Mouse (Mus musculus): Measurements from ENCODE around the gene Gm49661.
A peak's percentile ranks its signal among the peaks of the same experiment; 100 is the strongest.

Gm49661 gene

DNA sequence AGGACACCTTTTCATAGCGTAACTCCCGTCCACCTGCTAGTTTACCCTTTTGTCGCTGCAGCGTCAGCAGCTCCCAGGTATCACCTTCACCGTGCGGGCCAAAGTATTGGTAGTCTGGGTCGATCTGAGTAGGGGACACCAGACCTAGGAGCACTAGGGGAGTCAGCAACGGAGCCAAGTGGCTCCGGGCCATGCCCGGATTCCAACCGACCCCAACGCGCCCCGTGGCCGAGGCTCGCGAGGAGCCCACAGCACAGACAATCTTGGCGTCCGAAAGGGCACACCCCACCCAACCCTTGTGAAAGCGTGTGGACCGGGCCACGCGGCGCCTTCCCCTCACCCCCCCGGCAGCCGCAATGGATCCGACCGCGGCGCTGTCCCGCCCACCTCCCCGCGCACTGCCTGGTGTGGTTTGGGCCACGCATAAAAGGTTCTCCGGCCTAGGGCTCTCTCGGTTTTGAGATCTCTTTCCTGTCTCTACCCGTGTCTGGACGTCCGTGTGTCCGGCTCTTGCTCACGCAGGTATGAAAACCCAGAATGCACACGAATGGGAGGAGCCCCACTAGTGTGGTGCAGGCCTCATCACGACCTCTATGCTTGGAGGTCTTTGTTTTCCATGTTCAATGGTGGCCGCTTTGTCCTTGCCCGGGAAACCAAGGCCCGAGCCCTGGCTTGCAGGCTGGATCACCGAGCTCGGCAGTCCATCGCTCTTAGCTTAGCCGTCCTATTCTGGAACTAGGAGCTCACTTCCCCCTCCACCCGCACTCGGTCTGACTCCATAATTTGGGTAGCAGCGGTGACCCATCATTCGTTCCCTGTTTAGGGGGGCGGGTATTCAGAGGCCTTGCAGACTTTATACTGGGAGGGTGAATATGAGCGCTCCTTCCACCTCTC is at the start of gene Gm49661, which contains the start of the genes Prdx2 and Rnaseh2a:
Gene Gm49661 (minus strand): TSS at position 193 of the 894 bp plus-strand sequence.
Gene Prdx2 (plus strand): TSS at position 347 of the 894 bp plus-strand sequence.
Gene Rnaseh2a (minus strand): TSS at position 527 of the 894 bp plus-strand sequence.
- peak; percentile 81 for DNase-seq (ENCODE audit: low read depth, low spot score)

DNA sequence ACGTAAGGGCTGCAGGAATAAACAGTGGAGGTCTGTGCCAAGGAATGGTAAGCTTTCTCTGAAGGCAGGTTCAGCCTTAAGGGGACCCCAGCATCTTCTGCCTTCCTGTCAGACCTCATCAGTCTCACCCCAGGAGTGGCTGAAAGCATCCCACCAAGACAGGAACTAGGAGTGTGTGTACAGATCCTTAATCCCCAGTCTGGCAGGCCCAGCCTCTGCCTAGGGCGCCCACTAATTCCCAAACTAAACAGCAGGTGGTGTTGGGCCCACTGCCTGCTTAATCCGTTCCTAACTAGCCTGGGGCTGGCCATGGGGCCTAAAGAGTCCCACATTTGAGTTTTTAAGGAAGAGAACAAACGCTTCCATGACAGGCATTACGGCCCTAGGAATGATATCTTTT is 48.0 kb upstream of the Gm49661 start:
- DNase-seq (ENCODE audit: low read depth, low spot score): no peak

DNA sequence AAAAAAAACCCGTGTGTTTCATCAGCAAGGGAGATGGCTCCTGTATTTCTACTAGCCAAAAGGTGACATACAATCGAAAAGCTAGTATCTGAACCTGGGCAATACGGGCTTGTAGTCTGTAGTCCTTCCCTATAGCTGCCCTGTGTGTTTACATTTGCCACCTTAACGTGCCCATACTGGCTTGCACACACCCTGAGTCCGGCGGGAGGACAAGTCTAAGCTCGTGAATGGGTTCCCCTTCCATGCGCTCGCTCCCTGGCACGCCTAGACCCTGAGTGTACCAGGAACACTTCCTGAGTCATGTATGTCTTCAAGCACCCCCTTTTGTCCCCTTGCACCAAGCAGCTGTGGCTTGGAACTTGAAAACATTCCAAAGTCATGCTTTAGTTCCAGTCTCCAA is 47.5 kb upstream of the Gm49661 start:
- no peak for DNase-seq (ENCODE audit: low read depth, low spot score)

DNA sequence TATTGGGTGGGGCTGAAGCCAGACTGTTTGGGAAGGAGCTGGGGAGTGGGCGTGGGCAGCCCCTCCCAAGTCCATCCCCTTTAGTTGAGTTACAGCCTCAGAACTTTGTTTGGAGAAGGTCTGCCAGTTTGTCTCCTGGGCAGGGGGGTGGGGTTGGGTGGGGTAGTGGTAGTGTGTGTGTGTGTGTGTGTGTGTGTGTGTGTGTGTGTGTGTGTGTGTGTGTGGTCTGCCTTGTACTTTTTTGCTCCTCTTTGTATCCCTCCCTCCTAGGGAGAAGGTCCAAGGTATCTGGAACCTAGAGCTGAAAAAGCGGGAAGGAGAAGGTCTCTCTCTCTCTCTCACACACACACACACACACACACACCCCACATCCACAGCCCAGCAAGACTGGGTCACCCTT is 45.2 kb upstream of the Gm49661 start, which contains the start of gene Best2:
Gene Best2 (minus strand): TSS at position 101 of the 400 bp plus-strand sequence.
- DNase-seq (ENCODE audit: low read depth, low spot score): no peak

DNA sequence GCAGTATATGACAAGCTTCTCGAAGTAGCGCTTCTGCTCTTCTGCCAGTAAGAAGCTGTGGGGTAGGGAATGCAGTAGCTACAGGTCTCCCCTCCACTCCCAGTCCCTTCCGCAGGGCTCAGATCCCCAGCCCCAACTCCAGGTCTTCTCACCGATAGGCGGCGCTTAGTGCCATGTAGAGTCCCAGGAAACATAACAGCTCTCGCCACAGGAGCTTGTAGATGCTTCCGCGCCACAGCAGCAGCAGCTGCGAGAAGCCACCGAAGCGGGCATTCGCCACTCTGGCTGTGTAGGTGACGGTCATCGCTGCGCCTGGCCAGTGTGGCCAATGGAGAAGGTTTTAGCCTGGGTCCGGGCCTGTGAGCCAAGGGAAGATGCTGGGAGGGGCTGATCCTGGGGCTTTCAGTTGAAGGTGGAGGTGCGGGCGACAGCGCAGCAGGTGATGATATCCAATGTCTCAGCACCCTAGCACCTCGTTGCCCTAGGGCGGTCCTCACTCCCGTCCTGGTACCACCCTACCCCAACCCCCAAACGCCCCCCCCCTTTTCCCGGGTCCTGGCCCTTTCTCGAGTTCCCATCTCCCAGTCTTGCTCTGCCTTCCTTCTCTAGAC is 44.1 kb upstream of the Gm49661 start:
- peak; percentile 85 for DNase-seq (ENCODE audit: low read depth, low spot score)

DNA sequence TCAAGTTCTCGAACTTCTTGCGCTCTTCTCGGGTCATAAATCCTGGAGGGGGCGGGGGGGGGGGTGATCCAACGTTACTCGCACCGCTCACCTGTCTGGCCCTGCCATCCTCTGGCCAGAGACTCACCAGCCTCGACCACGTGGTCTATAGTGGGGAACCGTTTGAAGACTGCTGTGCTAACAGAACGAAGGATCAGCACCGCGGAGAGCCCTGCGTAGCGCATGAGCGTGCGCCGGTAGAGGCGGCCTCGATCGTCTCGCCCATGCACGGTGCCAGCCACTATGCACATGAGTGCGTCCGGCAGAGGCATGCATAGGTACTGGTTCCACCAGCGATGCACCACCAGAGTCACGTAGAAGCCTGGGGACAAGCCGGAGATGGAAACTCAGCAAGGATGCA is 42.0 kb upstream of the Gm49661 start:
- no peak for DNase-seq (ENCODE audit: low read depth, low spot score)

DNA sequence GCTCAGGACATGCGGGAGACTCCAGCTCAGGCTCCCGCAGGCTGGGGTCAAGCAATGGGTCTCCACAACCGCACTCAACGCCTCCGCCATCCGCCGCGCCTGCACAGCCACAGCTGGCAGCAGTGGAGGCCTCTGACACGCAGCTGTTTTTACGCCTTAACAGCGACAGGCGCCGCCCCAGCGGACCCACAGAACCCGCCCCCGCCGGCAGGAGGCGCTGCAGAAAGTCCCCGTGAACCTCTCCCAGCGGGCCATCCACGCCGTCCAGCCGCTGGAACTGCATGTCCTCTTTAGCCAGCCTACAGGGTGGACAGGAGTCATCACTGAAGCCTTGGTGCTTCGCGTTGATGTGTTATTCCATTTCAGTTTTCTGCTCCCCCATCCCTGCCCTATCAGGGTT is 38.5 kb upstream of the Gm49661 start:
- peak; percentile 50 for DNase-seq (ENCODE audit: low read depth, low spot score)

DNA sequence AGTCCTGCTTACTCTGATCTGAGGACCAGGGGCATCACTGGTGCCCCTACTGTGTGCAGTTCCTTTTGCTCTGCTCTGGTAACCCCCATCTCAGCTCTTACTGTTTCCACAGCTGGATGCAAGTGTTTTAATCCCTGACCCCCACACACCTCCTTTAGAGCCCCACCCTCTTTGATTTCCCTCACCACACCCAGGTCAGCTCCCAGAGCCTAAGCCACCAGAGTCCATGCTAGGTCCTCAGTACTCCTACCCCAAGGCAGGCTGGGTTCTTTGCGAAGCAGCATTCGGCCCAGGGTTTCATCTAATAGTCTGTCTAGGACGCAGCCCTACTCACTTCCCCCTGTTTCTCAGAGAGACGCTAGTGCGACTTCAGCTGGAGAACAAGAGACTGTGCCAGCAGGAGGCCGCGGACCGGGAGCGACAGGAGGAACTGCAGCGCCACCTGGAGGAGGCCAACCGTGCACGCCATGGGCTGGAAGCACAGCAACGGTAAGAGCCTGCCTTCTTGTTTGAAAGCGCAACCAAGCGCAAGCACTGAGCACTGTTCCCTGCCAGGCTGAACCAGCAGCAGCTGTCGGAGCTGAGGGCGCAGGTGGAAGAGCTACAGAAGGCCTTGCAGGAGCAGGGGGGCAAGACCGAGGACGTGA is 28.5 kb upstream of the Gm49661 start:
- peak; percentile 90 for DNase-seq (ENCODE audit: low read depth, low spot score)

DNA sequence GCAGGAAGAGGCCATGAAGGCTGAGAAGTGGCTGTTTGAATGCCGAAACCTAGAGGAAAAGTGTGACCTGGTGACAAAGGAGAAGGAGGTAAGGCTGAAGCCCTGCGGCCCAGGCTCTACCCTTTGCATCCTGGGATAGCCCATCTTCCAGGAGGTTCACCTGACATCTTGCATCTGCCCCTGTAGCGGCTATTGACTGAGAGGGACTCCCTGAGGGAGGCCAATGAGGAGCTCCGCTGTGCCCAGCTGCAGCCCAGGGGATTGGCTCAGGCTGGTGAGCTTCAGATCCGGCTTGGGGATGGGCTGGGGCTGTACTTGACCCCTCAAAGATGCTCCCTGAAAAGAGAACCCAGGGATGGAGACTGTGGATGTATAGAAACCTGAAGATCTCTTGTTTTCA is 27.7 kb upstream of the Gm49661 start:
- no peak for DNase-seq (ENCODE audit: low read depth, low spot score)

DNA sequence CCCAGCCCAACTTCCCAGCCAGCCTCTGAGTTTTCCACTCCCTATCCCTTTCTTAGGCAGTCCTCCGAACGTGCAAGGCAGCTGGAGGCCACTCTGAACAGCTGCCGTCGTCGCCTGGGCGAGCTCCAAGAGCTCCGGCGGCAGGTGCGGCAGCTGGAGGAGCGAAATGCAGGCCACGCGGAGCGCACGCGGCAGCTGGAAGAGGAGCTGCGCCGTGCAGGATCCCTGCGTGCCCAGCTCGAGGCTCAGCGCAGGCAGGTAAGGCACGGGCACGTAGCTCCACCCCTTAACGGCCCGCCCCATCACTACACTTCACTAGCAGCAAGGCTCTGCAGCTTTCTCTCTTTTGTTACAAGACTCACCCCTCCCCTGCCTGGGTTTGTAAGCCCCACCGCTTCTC is 26.4 kb upstream of the Gm49661 start:
- DNase-seq (ENCODE audit: low read depth, low spot score): no peak

DNA sequence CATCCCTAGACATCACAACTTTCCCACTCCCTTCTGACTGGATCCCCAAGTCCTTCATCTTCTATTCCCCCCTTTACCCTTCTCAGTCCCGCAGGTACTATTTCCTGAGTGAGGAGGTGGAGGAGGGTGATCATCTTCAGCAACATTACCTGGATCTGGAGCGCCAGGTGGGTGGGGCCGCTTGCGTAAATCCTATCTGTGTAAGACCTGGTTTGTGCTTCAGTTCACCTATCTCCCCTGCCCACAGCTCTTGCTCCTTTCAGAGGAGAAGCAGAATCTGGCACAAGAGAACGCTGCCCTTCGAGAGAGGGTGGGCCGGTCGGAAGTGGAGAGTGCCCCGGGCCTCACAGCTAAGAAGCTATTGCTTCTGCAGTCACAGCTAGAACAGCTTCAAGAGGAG is 25.1 kb upstream of the Gm49661 start:
- no peak for DNase-seq (ENCODE audit: low read depth, low spot score)

DNA sequence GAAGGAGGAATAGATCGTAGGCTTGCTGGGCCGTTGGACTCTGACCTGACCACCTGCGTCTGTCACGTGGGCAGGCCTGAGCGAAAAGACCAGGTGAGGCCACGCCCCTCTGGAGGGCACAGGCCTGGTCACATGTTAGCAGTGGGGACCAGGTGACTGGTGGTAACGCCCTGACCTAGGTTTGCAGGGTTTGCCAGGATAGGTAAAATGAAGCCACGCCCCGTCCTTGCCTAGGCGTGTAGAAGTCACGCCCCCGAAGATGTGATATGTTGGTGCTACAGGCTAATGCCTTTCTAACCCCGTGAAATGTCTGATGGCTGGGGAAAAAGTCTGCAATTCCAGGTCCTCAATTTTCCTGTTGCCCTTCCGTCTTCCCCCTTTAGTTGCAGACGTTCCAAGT is 21.6 kb upstream of the Gm49661 start:
- peak; percentile 80 for DNase-seq (ENCODE audit: low read depth, low spot score)

DNA sequence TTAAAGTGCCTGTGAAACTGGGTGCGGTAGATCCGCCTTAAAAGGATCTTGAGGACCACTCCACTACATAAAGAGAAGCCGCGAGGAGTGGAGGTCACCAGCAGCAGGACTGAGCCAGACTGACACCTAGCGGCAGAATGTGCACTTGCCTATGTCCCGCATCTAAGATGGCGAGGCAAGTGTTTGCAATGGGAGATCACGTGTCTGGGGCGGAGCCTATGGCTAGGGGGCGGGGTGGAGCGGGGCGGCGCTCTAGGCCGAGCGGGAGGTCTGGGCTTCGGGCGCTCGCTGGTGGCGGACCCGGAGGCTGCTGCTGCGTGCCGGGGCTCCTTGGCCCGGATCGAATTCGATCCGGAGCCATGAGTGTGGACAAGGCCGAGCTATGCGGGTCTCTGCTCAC is 21.1 kb upstream of the Gm49661 start, which contains the start of gene Hook2:
Gene Hook2 (plus strand): TSS at position 255 of the 400 bp plus-strand sequence.
- peak; percentile 98 for DNase-seq (ENCODE audit: low read depth, low spot score)

DNA sequence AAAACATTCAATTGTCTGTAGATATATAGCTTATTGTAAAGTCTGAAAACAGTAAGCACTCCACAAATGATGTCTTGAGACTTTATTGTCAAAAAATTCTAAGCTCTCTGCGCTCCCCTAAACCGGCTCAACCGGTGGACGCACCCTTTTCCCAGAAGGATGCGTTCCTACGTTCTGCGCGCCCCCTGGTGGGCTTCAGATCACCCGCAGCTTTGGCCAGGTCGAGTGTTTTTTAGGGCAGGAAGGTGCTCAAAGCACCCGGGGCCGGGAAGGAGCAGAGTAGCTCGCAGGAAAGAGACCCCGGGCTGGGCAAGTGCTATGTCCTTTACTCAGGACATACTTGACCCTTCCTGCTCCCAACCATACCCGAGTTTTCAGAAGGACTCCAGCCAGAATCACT is 20.6 kb upstream of the Gm49661 start:
- DNase-seq (ENCODE audit: low read depth, low spot score): peak; percentile 90

DNA sequence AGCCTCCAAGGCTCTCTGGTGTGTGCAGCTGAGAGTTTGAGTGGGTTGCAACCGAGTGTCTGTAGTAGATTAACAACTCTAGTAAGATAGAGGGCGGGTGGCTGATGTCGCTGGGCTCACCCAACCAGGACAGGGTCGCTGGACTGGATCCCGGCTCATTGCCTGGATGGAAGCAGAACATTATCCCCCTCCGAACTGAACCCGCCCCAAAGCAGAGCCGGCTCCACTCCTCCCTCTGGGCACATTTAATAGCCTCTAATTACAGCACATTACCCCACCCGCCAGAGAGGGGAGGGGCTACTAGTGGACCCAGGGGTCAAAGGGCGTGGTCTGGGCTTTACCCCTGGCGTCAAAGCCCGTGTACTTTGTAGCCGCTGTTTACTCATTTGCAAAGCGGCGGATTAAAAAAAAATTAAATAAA is 20.1 kb upstream of the Gm49661 start:
- no peak for DNase-seq (ENCODE audit: low read depth, low spot score)

DNA sequence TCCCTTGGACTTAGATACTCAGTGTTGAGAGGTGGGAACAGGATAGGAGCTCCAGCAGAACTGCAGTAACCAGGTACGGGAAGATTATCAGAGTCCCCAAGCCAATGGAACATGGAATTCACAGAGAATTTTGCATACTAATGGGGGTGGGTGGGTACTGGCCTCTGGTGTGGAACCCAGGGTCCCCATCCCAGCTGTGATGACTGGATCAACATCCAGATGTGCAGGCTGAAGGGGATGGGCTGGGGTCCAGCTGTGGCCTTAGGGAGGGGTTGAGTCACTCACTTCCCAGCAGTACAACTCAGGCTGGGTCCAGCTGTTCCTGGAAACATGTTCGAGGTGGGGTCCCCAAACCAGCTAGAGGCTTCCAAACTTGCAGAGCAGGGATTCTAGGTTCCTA is 18.7 kb upstream of the Gm49661 start:
- DNase-seq (ENCODE audit: low read depth, low spot score): no peak

DNA sequence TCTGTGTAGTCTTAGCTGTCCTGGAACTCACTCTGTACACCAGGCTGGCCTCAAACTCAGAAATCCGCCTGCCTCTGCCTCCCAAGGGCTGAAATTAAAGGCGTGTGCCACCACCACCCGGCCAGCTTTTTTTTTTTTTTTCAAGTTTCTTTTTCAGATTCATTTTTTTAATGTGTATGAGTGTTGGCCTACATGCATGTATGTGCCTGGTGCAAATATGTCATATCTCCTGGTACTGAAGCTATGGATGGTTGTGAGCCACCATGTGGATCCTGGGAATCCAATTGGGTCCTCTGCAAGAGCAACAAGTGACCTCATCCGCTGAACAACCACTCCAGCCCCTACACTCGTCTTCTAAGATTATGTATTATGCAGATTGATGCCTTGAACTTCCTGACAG is 18.2 kb upstream of the Gm49661 start:
- no peak for DNase-seq (ENCODE audit: low read depth, low spot score)

DNA sequence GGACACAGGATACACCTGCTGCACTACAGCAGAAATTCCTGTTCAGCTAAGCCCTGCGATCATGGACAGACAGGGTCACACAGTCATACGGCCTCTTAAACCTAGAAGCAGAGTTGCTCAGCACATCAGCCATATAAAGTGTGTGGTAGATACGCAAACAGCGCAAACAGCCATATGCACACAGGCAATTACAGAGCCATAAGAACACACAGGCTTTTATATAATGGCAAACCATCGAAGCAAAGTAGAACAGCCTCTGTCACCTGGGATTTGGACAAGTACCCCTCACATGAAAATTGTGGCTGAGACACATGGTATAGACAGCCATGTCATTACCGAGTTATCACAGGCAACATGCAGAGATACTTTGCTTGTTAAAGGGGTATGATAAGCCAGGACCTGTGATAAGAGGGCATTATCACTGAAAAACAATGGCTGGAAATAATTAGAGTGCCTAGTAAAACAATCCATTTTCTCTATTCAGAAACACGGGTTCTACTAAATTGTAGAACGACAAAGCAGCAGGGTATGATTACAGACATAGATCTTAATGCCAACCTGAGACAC is 17.2 kb upstream of the Gm49661 start:
- DNase-seq (ENCODE audit: low read depth, low spot score): no peak

DNA sequence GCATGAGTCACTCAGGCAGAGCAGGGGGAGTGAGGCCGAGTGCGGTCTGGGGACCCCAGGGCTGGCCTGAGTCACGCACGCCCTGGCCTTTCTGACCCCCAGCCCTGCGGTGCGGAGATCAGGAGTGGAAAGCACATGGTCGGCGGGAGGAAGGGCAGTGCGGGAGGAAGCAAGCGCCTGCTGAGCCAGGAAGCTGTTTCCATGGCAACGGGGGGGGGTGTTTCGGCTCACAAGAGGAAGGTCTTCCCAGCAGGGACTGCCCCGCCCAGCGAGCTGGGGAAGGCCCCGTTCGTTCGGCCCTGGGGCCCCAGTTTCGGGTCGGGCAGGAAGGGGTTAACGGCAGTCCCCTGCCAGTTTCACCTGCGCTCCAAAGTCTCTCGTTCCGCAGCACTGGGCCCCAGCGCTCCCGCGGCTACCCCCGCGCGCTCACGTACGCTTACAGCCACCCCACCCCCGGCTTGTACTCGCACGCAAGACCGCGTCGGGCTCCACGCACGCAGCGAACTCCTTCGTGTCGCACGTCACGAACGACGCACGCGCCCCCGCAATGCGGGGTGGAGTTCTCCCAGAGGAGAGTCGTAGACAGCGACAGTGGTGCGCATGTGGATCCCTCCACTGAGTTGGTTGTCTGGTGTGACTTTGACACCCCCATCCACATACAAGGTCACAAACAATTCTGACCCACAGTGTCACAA is 16.6 kb upstream of the Gm49661 start:
- DNase-seq (ENCODE audit: low read depth, low spot score): peak; percentile 99

DNA sequence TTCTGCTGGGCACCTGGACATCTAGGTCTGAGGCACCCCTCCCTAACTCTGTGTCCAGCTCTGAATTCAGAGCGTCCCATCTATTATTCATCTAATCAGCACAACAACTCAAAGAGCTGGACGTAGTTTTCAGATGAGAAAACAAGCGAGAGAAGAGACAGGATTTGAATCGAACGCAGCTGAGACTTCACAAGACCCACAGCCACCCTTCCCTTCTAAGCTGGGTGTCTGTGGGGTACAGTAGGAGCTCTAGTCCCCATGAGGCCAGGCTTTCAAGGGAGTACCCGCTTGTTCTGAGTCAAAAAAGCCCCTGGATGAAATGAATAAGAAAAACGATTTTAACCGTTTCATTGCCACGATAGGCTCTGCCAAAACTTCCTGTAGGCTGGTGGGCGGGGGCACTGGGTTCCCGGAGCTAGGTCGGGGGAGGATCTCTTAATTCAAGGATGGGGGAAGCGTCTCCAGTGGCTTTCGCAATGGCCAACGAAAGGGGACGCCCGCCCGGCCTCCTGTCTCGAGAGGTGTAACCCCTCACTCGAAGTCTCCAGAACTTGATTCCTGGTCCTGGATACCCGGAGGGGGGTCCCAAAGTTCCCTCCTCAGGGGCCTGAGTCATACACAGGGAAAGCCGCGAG is 15.9 kb upstream of the Gm49661 start:
- DNase-seq (ENCODE audit: low read depth, low spot score): peak; percentile 78
